Mouse (Mus musculus): Measurements from ENCODE around the gene Tmem160. TPM values are rescaled to one million over a fixed set of nuclear protein-coding genes. Genes with fewer than 3 reads are reported as not detected.

The Tmem160 gene
- polyA plus RNA-seq, 1 experiment from 2014 or later = 35.4 TPM

- DNase-seq (no peak), ATAC-seq (ENCODE audit: low read depth) (no peak)
- H3K4me2 ChIP-seq = no peak overlapping the region
- peaks cover 29% of the 10 kb centered on the region for H3K36me3 ChIP-seq
- H3K9me3 ChIP-seq (replicated peaks) = no peaks in the 10 kb centered on the region
- WGBS (ENCODE audit: insufficient replicate concordance) = 69% methylated on average over 3 of the region's 3 CpGs
- H3K27me3 ChIP-seq = no peaks in the 10 kb centered on the region
- no peaks in the 10 kb centered on the region for H3K4me1 ChIP-seq (replicated peaks)
- no peak overlapping the region for H3K9ac ChIP-seq
- no peak overlapping the region for H3K4me3 ChIP-seq (replicated peaks)
- no peak overlapping the region for H3K27ac ChIP-seq
These were observed 43.7 kb downstream of the Tmem160 start for GRCm38 (mm10) chr7:16496260-16496659.

- Histone ChIP-seq H3K4me3 (replicated peaks) (no peak overlapping the region), H3K9ac (no peak overlapping the region), H3K27me3 (no peaks in the 10 kb centered on the region), H3K9me3 (replicated peaks) (no peaks in the 10 kb centered on the region), H3K4me1 (replicated peaks) (0 out of 2 replicates have a peak, but pooled peaks cover 3% of the 10 kb centered on the region), H3K36me3 (peaks cover 36% of the 10 kb centered on the region), H3K27ac (no peak overlapping the region), H3K4me2 (no peak overlapping the region)
- DNase-seq = no peak
- 71% methylated on average over 6 of the region's 6 CpGs for WGBS (ENCODE audit: insufficient replicate concordance)
- ATAC-seq (ENCODE audit: low read depth) = no peak
These were observed 47.1 kb downstream of the Tmem160 start for GRCm38 (mm10) chr7:16499671-16500104.

GRCm38 (mm10) chr7:16501571-16501970 lies 49.0 kb downstream of the Tmem160 start:
- no peak for DNase-seq
- peaks cover 31% of the 10 kb centered on the region for H3K36me3 ChIP-seq
- H3K27ac ChIP-seq = no peak overlapping the region
- H3K4me1 ChIP-seq (replicated peaks) = peaks cover 9% of the 10 kb centered on the region; the same call in 1 of the 2 replicates
- H3K4me3 ChIP-seq (replicated peaks) = no peak overlapping the region
- H3K9ac ChIP-seq = no peak overlapping the region
- H3K27me3 ChIP-seq = no peaks in the 10 kb centered on the region
- no peak for ATAC-seq (ENCODE audit: low read depth)
- H3K9me3 ChIP-seq (replicated peaks) = no peaks in the 10 kb centered on the region
- WGBS (ENCODE audit: insufficient replicate concordance) = 72% methylated on average over 4 of the region's 4 CpGs
- H3K4me2 ChIP-seq = no peak overlapping the region

GRCm38 (mm10) chr7:16504573-16505225 lies 52.1 kb downstream of the Tmem160 start:
- 75% methylated on average over 2 of the region's 2 CpGs for WGBS (ENCODE audit: insufficient replicate concordance)
- H3K4me2 ChIP-seq = no peak overlapping the region
- H3K9ac ChIP-seq = no peak overlapping the region
- H3K4me1 ChIP-seq (replicated peaks) = peaks cover 9% of the 10 kb centered on the region; the same call in 1 of the 2 replicates
- no peaks in the 10 kb centered on the region for H3K27me3 ChIP-seq
- H3K9me3 ChIP-seq (replicated peaks) = no peaks in the 10 kb centered on the region
- peak overlapping the region; percentile 59 for H3K27ac ChIP-seq
- H3K36me3 ChIP-seq = peaks cover 11% of the 10 kb centered on the region; the same call in 1 of the 2 replicates
- no peak for DNase-seq
- ATAC-seq (ENCODE audit: low read depth) = peak; percentile 77
- no peak overlapping the region for H3K4me3 ChIP-seq (replicated peaks)

Other genes starting within 250 kb of the Tmem160 start
- gene Dhx34, start 230.7 kb upstream of the Tmem160 start, polyA plus RNA-seq (2015; fragmentation: Nextera tagmentation; extraction: Ambion mirVana) = 6.0 and 6.4 TPM in 2 replicates
- gene C5ar2, start 208.6 kb upstream of the Tmem160 start, polyA plus RNA-seq (2015; fragmentation: Nextera tagmentation; extraction: Ambion mirVana) = 0.72 and 0.77 TPM in 2 replicates
- gene C5ar1, start 193.2 kb upstream of the Tmem160 start, polyA plus RNA-seq (2015; fragmentation: Nextera tagmentation; extraction: Ambion mirVana) = 1.4 TPM in 2 replicates
- gene Inafm1, start 179.2 kb upstream of the Tmem160 start, polyA plus RNA-seq (2015; fragmentation: Nextera tagmentation; extraction: Ambion mirVana) = 3.9 and 4.4 TPM in 2 replicates
- 12.6 and 17.5 TPM in 2 replicates for gene Ccdc9, start 166.0 kb upstream of the Tmem160 start, polyA plus RNA-seq (2015; fragmentation: Nextera tagmentation; extraction: Ambion mirVana)
- gene Bbc3, start 144.4 kb upstream of the Tmem160 start, polyA plus RNA-seq (2015; fragmentation: Nextera tagmentation; extraction: Ambion mirVana) = 4.1 and 4.5 TPM in 2 replicates
- 144 and 161 TPM in 2 replicates for gene Sae1, start 65.0 kb upstream of the Tmem160 start, polyA plus RNA-seq (2015; fragmentation: Nextera tagmentation; extraction: Ambion mirVana)
- gene Zc3h4, start 51.9 kb upstream of the Tmem160 start, polyA plus RNA-seq (2015; fragmentation: Nextera tagmentation; extraction: Ambion mirVana) = 8.2 and 8.3 TPM in 2 replicates
- gene Npas1, start 24.9 kb downstream of the Tmem160 start, polyA plus RNA-seq (2015; fragmentation: Nextera tagmentation; extraction: Ambion mirVana) = 0.13 and 0.16 TPM in 2 replicates
- gene Arhgap35, start 162.2 kb downstream of the Tmem160 start, polyA plus RNA-seq (2015; fragmentation: Nextera tagmentation; extraction: Ambion mirVana) = 1.7 and 2.3 TPM in 2 replicates
- gene Ceacam15, start 222.9 kb downstream of the Tmem160 start, polyA plus RNA-seq (2015; fragmentation: Nextera tagmentation; extraction: Ambion mirVana) = not detected in 2 replicates